In the genomic region with DNA sequence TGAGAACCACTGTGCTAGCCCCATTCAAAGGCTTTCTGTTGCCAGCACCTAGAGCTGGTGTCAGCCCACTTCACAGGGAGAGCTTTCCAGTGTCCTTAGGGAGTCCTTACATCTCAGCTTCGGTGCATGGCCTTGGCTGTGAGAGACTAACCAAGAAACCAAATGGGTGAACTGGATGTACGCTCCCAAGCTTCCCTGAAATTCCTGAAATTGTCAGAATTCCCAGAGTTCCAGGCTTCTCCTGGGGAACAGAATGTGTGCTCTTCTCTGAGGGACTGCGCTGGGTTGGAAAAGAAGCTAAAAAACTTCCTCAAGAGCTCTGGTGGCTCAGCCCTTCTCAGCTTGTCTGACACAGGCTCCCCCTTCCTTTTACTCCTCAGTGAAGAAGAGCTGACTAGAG, we compare ENCODE assay signal across 16 mouse cellular contexts.
"Had no signal": no experiment of that assay in that cellular context is flagged by ENCODE, and none has a peak within 500 bp of the region (broad histone marks: within the 10 kb centered on the region; RNA-seq: fewer than 3 reads in every experiment).

No protein-coding gene starts in this region.

- DNase-seq: kidney, adult 18-20 months; kidney, postnatal 10 days; layer of hippocampus, postnatal 36 days; left cerebral cortex, postnatal 4 days; lung, embryonic 14.5 days; lung, postnatal 10 days; lung, postnatal 4 days; midbrain, embryonic 14.5 days; thymus, adult 2 months; thymus, postnatal 25 days had no signal

- H3K27ac ChIP-seq: limb, embryonic 13.5 days; liver, embryonic 14.5 days; midbrain, embryonic 10.5 days; neural tube, embryonic 15.5 days; stomach, embryonic 15.5 days had no signal

- H3K36me3 ChIP-seq: limb, embryonic 13.5 days; midbrain, embryonic 10.5 days; neural tube, embryonic 15.5 days; stomach, embryonic 15.5 days had no signal

- H3K4me1 ChIP-seq: stomach, embryonic 15.5 days had no signal

- H3K4me3 ChIP-seq: limb, embryonic 13.5 days; midbrain, embryonic 10.5 days; myocyte; neural tube, embryonic 15.5 days; stomach, embryonic 15.5 days had no signal

- H3K27me3 ChIP-seq: limb, embryonic 13.5 days; neural tube, embryonic 15.5 days; stomach, embryonic 15.5 days had no signal
